Mouse (Mus musculus) neutrophil, adult 5-6 weeks (primary cell): Measurements from ENCODE around the gene Fnip1. TPM values are rescaled to one million over a fixed set of nuclear protein-coding genes. Genes with fewer than 3 reads are reported as not detected.
A peak's percentile ranks its signal among the peaks of the same experiment; 100 is the strongest.
"Not testable (repeated sequence)": the region's sequence is repeated elsewhere in the genome, so short reads cannot be mapped to it uniquely, and the experiment has no call there.

Experiments used
- ATAC-seq: fragments of 151-379, 151-347 bp; 2 replicates; pipeline ENCODE4 v1.8.0; 2017; ENCODE audit warnings: mild to moderate bottlenecking, moderate TSS enrichment; ENCODE audit not compliant: insufficient number of reproducible peaks, poor library complexity, low FRiP score, severe bottlenecking; ENCODE audit errors: extremely low read depth
- total RNA-seq: library from RNA; stranded (forward); fragments of 200-1000 nt; gene quantifications from 2 replicates; pipeline ENCODE4 v1.2.3, GENCODE M21; 2017

Gene Fnip1
- total RNA-seq, 1 experiment from 2014 or later = 52.3 TPM

GRCm38 (mm10) chr11:54450757-54451156 lies 12.8 kb downstream of the Fnip1 start:
- not testable (repeated sequence) for ATAC-seq

DNA sequence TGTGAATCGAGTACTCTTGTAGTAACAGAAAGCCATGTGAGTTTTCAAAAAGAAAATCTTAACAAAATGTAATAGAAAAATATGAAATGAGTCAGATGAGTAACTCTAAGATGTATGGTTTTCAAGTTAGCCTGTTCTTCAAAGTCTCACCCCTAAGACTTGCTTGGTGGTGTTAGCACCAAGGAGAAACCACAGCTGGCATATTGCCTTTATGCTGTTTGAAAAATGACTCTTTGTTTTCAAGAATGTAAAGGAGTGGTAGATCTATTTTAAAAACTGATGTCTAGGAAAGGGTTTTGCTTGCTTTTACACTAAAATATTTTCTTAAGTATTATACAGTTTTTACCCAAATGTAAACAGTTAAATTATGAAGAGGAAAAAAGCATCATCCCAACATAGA lies 16.5 kb downstream of the Fnip1 start:
- ATAC-seq = no peak

DNA sequence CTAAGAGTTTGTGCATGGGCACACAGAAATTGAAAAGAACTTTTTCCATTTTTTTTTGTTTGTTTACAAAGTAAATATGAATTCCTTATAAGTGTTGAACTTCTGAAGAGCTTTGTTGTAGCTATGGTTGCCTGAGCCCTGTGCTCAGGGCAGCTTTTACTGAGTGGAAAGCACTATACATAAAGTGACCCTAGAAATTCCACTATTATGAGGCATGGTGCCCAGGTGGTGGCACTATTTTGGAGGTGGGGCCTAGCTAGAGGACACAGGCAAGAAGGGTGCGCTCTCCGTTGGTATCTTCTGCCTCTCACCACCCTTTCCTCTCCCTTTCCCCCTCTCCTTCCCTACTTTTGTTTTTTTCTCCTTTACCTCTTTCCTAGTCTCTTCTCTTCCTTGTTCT lies 18.9 kb downstream of the Fnip1 start:
- no peak for ATAC-seq

DNA sequence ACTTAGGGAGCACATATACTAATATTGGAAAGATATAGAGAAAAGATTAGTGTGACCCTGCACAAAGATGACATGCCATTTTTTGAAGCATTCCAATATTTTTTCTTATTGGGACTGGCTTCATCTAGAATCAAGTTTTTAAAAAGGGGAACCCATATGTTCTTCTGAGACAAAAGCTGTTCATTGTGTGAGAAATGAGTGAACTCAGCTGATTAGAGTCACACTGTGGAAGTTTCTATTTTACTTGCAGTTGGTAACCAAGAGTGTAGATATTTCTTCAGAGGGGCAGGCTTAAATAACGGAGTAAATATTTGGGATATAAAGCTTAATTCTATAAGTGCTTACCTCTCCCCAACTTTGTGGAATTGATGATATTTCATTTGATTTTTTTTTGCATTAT lies 20.2 kb downstream of the Fnip1 start:
- no peak for ATAC-seq

DNA sequence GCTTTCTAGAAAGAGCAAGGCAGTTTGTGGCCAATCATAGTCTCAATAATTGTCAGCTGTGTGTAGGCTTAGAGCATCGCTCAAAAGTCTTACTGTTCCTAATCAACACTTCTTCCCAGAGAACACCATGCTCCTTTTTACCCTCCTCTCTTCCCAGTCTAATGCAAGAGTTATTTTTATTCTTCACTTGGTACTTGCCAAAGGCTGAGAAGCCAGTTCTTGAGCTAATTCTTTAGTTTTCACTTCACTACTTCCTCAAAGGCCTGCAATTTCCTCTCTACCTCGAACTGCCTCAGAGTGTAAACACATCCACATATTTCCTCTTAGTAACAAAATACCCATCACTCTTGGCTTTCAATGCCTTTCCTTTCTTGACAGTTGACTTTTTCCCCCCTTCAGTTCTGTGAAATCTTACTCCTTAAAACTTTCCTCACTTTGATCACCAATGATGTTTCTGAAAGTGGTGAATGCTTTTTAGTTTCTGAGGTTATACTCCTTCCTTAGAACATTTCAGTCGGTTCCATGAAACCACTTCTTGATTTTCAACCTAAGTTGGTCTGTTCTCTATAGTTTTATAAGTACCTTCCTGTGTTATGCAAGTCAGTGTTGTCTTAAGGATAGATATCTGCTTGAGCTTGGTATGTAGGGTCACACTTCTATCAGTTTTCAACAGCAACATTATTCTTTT lies 26.7 kb downstream of the Fnip1 start:
- no peak for ATAC-seq

DNA sequence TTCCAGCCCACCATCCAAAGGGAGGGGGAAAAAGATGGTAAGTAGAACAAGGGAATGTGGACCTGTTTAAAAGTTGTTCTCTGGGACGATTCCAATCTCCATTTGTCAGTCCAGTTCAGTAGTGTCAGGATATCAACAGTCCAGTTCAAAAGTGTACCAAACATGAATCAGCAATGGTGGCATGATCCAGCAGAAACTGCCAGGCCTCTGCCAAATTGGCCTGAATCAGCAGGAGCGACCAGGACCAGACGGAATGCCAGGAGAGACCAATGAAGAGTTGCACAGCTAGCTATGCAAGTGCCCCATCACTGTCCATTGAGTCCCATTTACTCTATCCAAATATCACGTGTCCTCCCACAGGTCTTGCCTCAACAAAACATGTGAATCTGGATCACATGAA lies 34.2 kb downstream of the Fnip1 start:
- no peak for ATAC-seq

GRCm38 (mm10) chr11:54478414-54478813 lies 40.4 kb downstream of the Fnip1 start:
- no peak for ATAC-seq

DNA sequence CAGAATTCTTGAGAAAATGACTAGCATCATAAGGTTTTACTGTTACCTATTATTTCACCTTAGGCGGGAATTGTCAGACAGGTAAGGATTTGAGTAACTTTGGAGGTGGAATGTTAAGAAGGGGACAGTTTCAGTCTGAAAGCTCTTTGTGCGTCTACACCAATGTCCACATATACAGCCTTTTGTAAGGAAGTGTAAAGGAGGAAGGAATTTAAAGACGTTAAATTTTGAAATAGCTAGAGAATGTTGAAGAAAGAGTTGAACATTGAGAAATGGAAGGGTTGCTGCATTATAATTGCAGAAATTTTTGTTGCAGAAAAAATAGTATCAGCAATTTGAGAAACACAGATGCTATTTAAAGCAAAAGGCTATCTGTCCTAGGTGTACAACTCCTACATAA lies 48.0 kb downstream of the Fnip1 start:
- ATAC-seq = no peak

DNA sequence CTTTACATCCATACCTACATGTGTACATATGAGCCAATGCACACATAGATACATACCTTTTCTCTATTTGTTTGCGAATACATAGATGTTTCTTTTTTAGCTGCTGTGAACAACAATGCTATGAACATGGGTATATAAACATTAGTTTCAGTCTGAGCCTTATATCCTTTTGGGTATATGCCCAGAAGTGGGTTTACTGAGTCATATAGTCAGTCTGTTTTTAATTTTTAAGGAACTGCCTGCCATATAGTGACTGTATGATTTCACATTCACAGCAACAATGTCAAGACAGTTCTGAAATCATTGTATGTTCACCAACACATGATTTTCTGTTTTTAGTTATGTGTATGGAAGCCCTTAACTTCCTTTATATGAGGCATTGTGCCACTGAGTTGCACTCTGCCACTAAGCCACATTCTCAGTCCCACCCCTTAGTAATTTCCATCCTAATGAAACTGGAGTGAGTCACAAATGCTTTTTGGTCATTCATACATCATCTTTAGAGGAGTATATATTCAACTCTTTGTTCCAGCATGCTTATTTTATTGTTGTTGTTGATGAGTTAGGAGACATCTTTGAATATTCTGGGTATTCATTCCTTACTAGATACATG lies 54.1 kb downstream of the Fnip1 start:
- no peak for ATAC-seq

- ATAC-seq = 0 out of 2 replicates have a peak, but pooled peaks have one; percentile 41
Measured at GRCm38 (mm10) chr11:54492559-54492958, 54.6 kb downstream of the Fnip1 start.

DNA sequence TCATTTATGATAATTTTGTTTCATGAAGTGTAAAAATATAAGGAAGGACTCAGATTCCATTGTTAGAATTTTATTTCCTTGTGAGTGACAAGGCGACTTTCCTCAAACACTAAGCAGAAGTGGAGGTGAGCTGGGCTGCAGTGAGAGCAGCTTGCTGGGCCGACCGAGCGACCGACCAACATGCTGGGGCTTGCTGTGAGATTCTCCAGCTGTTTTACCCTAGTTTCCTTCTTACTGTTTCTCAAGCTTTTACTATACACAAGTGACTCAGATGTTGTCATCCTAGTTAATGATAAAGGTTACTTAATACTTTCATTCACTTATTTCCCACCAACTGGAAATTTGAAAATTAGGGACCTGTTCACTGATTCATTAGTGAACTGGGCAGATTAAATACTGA lies 61.8 kb downstream of the Fnip1 start:
- no peak for ATAC-seq

GRCm38 (mm10) chr11:54502546-54503245 lies 64.7 kb downstream of the Fnip1 start:
- no peak for ATAC-seq

- ATAC-seq = no peak
Measured at GRCm38 (mm10) chr11:54513584-54513983, 75.6 kb downstream of the Fnip1 start.

DNA sequence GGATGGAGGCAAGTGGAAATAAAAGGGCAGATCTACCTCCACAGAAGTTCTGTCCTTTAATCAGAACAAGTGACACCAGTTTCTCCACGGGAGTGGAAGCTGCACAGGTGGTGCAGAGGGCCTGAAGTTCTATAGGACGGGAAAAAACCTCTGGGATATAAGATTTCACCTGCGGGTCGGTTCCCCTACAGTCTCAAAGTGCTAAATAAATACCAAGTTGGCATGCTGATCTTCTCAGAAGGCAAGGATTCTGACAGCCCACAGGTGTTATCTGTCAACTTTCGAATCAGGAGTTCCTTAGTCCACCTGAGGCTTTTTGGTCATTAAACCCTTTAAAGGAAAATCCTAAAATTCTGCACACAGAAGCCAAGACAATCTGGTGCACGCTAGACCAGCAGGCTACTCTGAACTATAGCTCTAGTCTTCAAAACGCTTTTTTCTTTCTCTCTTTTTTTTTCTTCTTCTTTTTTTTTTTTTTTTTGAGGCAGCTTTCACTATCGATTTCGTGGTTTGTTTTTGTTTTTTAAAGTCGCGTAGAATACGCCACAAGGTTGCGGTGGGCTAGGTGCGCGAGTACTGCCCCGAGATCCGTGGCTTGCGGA lies 84.0 kb downstream of the Fnip1 start:
- ATAC-seq = no peak

DNA sequence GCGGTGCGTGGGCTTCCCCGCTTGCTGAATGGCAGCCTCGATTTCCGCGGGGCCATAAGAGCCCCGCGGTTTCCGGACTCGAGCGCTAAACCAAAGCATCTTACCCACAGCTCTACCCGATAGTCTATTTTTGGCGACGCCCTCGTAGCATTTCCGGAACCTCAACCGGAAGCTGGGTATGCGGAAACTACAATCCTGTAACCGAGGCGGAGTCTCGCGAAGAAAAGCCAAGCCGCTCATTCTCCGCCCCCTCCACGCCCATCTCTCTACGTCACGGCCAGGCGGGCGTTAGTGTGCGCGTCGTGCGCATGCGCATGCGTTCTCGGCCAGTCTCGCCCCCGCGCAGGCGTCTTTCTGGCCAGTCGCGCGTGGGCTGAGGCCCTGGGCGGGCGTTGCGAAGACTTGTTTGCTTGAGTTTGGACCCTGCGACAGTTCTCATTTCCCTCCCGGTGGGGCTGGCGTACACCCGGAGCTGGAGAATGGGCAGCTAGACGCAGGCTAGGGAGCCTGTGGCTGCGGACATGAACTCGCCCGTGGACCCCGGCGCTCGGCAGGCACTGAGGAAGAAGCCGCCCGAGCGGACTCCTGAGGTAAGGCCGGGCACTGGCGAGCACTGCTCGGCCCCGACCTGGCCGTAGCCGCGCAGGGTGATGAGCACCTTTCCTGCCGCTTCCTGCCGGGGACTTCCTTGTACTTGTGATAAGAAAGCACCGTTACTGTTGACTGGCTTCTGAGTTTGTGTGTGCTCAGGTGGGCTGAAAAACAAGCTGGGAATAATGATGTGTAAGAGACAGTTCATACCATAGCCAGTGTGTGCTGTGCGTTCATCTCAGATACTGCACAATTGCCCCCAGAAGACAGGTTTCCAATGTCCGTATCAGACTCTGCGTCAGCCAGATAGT lies 84.8 kb downstream of the Fnip1 start, which contains the start of gene Rapgef6:
Gene Rapgef6, plus strand, starts transcription at position 319 of the 902 bp plus-strand sequence.
- ATAC-seq = peak; percentile 95

DNA sequence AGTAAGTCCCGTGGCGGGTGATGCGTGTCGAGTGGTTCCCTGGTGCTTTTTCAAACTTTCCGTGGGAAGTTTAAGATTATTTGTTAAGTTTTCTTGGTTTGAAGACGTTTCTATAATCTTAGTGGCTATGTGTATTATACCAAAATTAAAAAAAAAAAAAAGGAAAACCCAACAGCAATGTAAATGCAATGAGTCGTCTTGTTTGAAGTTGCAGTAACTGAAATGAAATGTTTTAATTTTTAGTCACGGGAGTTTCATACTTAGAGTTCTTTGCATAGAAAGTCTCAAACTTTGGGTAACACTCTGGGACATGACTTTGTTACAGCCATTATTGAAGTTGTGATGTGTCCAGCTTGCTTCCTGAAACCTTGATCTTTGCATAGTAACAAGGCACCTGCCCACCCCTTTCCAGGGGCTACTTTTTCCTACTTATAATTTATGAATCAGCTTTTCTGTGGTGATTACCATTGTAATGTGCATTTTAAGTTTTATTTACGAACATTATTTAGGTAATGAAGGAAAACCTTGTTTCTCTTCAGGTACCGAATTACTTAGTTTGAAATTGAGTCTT lies 85.5 kb downstream of the Fnip1 start:
- no peak for ATAC-seq

GRCm38 (mm10) chr11:54528002-54528401 lies 90.0 kb downstream of the Fnip1 start:
- ATAC-seq = no peak

DNA sequence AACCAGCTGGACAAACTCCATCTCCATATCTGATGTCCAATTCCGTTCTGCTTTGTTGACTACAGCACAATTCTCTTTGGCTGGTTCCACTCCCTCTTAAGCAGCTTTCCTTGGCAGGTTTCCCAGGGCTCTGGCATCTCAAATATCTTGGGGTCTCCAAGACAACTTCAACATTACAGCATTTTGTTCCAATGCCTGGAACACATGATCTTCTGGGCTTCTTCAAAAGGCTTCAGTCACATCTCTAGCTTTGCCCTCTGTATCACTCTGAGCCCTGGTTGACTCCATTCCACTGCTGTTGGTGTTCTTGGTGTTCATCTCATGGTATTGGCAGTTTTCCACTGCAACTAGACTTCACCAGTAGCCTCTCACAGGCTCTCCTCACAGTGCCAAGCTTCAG lies 92.4 kb downstream of the Fnip1 start:
- no peak for ATAC-seq
